Mouse (Mus musculus): ENCODE results near the gene Ank3.

DNA sequence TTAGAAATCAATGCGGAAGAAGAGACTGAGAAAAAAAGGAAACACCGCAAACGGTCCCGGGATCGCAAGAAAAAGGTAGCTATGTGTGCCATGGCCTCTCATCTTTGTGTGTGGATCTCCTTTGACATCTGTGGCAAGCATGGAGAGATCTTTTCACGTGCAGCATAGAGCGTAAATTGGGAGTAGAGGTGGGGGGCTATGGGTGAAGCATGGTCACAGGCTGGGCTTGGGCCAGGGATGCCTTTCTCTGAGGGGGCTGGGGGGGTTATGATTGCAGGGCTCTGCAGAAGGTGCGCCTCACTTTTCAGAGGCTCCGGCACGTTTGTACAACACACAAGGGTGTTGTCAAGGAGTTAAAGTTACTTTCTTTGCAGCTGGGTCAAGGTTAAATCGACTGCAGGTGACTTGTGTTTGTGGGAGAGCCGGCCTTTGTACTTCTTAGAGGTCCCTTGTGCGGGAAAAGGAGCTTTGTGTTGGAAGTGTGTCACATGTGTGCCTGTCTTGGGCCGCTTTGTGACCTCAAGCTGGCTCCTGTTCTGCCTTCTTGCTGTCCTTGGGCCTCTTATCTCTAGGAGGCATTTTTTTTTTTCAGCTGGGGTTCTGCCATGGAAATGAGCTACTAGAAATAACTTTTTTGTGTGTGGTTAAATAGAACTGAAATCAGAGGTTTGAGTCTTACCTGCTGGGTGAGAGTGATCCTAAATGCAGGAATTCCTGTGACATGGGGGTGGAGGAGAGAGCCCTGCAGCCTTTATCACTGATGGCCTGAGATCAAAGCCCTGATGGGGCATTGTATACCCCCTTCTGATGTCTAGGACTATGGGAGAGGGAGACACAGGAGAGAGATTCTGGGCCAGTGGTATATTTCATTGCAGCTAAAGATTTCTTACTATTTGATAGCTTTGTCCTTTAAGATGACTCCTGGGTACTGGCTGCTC is 308.5 kb downstream of the Ank3 start:
- TF ChIP-seq CTCF (IDR thresholded peaks at IDR 0.05; ENCODE audit: extremely low read depth, insufficient read depth, insufficient read length, insufficient replicate concordance) (no peak), POLR2A (IDR thresholded peaks at IDR 0.05; ENCODE audit: low read depth, low read length) (no peak)

Data from spleen, adult 2 months (tissue).